Mouse (Mus musculus) testis, adult 2 months (tissue): ENCODE results near the gene Obscn. TPM values are rescaled to one million over a fixed set of nuclear protein-coding genes. Genes with fewer than 3 reads are reported as not detected.

ENCODE experiments used
- H3K27ac ChIP-seq: fragments of 200-500 bp; 2 replicates; pipeline ENCODE4 v1.5.1; 2012; ENCODE audit warnings: low read depth, low read length; ENCODE audit not compliant: control insufficient read depth, insufficient read depth
- H3K27me3 ChIP-seq: fragments of 200-500 bp; 2 replicates; pipeline ENCODE4 v1.6.1; 2012; ENCODE audit warnings: mild to moderate bottlenecking, low read length, moderate library complexity; ENCODE audit not compliant: control insufficient read depth, insufficient read depth
- H3K36me3 ChIP-seq: fragments of 200-500 bp; 2 replicates; pipeline ENCODE4 v1.6.1; 2012; ENCODE audit warnings: mild to moderate bottlenecking, low read length; ENCODE audit not compliant: control insufficient read depth, insufficient read depth
- H3K4me1 ChIP-seq: fragments of 200-500 bp; 2 replicates; pipeline ENCODE4 v1.6.1; 2012; ENCODE audit warnings: low read length; ENCODE audit not compliant: control insufficient read depth, insufficient read depth
- H3K4me3 ChIP-seq: fragments of 200-500 bp; 2 replicates; pipeline ENCODE4 v1.5.1; 2012; ENCODE audit warnings: low read depth, mild to moderate bottlenecking, low read length, moderate library complexity, mixed read lengths; ENCODE audit not compliant: control insufficient read depth
- CTCF ChIP-seq: fragments of 200-500 bp; IDR thresholded peaks from 2 replicates; pipeline ENCODE4 v1.5.1; 2012; ENCODE audit warnings: low read depth, mild to moderate bottlenecking, inconsistent platforms, low read length, moderate library complexity; ENCODE audit not compliant: control insufficient read depth, insufficient read depth, insufficient replicate concordance
- POLR2A ChIP-seq: fragments of 200-500 bp; IDR thresholded peaks from 2 replicates; pipeline ENCODE4 v1.6.1; 2012; ENCODE audit warnings: low read depth, mild to moderate bottlenecking, inconsistent platforms, low read length, moderate library complexity; ENCODE audit not compliant: control insufficient read depth
- polyA plus RNA-seq: library from polyadenylated mRNA; depleted of rRNA; stranded (reverse); fragments of >200 nt; gene quantifications from 2 replicates; pipeline ENCODE4 v1.2.3, GENCODE M21; 2012

Gene Obscn
- polyA plus RNA-seq, 1 experiment = 1.9 TPM

DNA sequence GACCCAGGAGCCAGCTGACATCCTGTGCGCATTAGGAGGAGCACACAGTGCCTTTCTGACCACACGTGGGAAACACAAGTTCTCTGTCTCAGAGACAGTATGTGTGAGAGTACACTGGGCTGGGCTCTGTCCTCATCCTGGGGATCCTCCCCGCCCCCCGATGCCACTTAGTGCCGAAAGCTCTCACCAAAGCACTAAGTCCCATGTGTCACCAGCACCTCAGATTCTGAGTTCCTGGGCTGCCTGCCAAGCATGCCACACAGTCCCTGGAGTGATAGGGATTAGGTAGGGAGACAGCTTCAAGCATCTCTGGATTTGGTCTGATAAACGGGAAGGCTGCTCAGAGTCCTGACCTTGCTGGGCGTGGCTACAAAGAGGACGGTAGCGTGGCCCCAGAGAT is 145.4 kb downstream of the Obscn start:
- no peak overlapping the region for H3K27ac ChIP-seq
- TF ChIP-seq CTCF (no peak), POLR2A (no peak)
- peaks cover 8% of the 10 kb centered on the region for H3K4me1 ChIP-seq
- no peaks in the 10 kb centered on the region for H3K27me3 ChIP-seq
- H3K36me3 ChIP-seq = peaks cover 1% of the 10 kb centered on the region; the same call in 1 of the 2 replicates
- H3K4me3 ChIP-seq = no peak overlapping the region

DNA sequence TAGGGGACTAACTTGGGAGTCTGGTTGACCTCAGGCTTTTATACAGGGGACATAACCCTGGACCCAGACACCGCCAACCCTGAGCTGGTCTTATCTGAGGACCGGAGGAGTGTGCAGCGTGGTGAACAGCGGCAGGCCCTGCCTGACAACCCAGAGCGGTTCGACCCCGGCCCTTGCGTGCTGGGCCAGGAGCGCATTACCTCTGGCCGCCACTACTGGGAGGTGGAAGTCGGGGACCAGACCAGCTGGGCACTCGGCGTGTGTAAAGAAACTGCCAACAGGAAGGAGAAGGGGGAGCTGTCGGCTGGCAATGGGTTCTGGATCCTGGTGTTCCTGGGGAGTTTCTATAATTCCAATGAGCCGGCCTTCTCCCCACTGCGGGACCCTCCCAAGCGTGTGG is 146.1 kb downstream of the Obscn start:
- no peak overlapping the region for H3K4me3 ChIP-seq
- no peak overlapping the region for H3K27ac ChIP-seq
- H3K4me1 ChIP-seq = peaks cover 8% of the 10 kb centered on the region
- TF ChIP-seq CTCF = no peak
- TF ChIP-seq POLR2A = no peak
- peaks cover 4% of the 10 kb centered on the region for H3K36me3 ChIP-seq
- no peaks in the 10 kb centered on the region for H3K27me3 ChIP-seq

DNA sequence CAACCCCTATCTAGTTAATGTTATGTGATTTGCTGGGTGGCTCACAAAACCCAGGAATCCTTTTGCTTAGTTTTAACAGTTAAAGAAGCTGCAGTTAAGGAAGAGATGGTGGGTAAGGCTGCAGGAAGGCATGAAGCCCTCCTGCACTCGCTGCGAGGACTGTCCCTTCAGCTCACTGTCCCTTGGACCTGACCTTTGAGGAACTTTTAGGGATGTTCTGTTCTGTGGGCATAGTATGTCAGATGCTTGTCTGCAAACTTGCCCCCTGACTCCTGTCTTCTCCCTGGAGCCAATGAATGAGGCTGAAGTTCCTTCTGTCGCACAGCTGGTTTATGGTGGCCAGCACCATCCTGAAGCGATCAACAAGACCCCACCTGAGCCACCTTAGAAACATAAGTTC is 147.0 kb downstream of the Obscn start:
- Histone ChIP-seq H3K27me3 (no peaks in the 10 kb centered on the region), H3K36me3 (peaks cover 6% of the 10 kb centered on the region), H3K4me1 (peaks cover 4% of the 10 kb centered on the region), H3K4me3 (no peak overlapping the region), H3K27ac (no peak overlapping the region)
- TF ChIP-seq POLR2A (no peak), CTCF (no peak)

DNA sequence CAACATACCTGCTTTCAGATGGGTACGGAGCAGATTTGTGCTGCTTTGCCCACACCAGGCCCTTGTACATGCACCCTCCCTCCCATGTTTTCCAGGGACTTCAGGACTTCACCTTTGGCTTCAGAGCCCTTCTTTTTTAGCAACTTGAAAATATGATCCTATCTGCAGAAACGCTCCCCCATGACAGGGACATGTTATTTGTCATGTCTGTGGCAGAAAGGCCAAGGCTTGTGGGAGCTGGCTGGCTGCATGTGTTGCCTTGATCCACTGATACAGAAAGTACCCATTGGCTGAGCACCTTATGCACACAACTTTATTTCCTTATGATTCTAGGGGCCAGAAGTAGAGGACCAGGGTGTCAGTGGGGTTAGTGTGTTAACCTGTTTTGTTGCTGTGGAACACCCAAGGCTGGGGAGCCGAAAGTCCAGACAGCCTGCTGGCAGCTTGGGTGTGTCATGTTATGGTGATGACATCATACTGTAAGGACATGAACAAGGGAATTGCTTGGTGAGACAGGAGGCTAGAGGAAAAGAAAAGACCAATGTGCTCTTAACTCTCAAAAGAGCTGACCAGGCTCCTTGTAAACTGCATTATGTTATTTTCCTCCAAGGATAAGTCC is 150.8 kb downstream of the Obscn start:
- Histone ChIP-seq H3K27ac (no peak overlapping the region), H3K36me3 (peaks cover 9% of the 10 kb centered on the region), H3K4me3 (no peak overlapping the region), H3K27me3 (no peaks in the 10 kb centered on the region), H3K4me1 (peaks cover 4% of the 10 kb centered on the region)
- TF ChIP-seq POLR2A (no peak), CTCF (no peak)

DNA sequence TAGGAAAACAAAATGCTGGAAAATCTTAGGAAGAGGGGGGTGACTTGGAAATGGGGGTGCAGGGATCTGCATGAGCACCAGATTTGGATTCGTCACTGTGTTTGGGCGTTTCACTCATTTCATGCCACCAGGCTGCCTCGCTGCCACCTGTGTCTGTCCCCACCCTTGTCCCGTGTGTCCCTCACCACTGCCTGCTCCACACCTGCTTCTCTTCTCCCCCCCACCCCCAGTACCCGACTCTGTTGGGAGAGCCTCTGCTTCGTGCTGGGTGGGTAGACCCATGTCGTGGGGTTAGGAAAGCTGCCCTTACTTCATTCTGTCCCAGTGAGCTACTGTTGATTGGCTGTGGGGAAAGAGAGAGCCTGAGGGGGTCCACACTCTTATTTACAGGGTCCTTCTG is 151.5 kb downstream of the Obscn start:
- TF ChIP-seq POLR2A (no peak), CTCF (no peak)
- Histone ChIP-seq H3K27ac (no peak overlapping the region), H3K36me3 (peaks cover 9% of the 10 kb centered on the region), H3K4me3 (no peak overlapping the region), H3K4me1 (peaks cover 7% of the 10 kb centered on the region), H3K27me3 (no peaks in the 10 kb centered on the region)

DNA sequence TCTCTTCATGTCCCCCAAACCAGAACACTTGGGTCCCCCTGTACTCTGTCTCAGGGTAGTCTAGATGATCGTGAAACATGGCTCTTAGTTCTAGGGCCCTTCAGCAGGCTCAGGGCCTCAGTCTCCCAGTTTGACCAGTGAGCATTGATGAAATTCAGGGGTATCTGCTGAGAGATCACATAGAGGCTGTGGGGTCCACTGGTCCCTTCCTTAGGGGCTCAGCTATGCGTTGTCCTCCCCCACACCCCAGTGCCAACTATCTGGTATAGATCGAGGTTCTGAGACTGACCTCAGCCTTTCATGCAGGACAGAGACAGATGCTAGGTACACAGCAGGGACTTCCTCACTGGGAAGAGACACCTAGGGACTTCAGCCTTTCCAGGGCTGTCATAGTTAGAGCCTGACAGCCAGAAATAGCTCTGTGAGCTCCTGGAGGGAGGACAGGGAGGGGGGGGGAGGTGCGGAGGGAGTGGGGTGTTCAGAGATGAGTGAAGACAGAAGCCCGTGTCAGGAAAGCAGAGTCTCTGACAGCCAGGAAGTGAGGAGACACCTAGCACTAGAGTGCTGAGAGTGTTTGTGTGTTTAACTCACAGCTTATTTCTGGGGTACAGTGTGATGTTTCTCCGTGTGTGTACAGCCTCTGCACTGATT is 152.4 kb downstream of the Obscn start:
- Histone ChIP-seq H3K4me1 (peaks cover 11% of the 10 kb centered on the region), H3K4me3 (no peak overlapping the region), H3K27ac (no peak overlapping the region), H3K27me3 (no peaks in the 10 kb centered on the region), H3K36me3 (peaks cover 9% of the 10 kb centered on the region)
- TF ChIP-seq CTCF = no peak
- TF ChIP-seq POLR2A = no peak

DNA sequence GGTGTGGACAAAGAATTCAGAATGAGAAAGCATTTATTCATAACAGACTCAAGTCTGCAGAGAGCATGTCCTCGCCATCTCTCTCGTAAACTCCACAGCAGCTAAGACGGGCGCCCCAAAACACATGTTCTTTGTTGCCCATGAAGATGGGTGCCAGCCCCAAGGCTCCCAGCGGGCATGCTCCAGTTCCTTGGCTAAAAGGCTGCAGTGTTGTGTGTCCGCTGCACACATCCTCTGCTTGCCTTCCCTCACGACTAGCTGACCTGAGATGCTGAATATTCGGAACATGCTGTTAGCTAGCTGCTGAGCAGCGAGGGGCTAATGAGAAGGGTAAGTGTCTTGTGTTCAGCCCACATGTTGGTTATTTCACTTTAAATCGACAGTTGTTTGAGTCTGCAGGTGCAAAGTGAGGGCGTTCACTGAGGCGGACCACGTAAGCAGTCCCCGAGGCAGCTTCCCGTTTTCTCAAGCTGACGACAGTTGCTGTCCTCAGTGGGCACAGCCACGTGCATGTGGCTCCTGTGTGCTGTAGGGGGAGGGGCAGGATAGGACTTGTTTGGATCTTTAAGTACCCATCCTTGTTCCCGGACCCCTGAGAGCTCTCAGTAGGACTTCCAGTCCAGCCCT is 153.6 kb downstream of the Obscn start:
- Histone ChIP-seq H3K36me3 (peaks cover 9% of the 10 kb centered on the region), H3K27ac (no peak overlapping the region)

More for the DNA sequence above, 153.6 kb downstream of the Obscn start:
- TF ChIP-seq CTCF (no peak), POLR2A (no peak)
- peaks cover 11% of the 10 kb centered on the region for H3K4me1 ChIP-seq
- H3K4me3 ChIP-seq = no peak overlapping the region
- no peaks in the 10 kb centered on the region for H3K27me3 ChIP-seq
